Mouse (Mus musculus) ES-CJ7 (cell line): ENCODE data around the gene Adssl1.

Source experiments
- DNase-seq: peaks from one replicate; pipeline ENCODE4 v3.0.0; 2011; ENCODE audit warnings: low read depth, low spot score

The Adssl1 gene

GRCm38 (mm10) chr12:112675245-112676035 lies 55.6 kb downstream of the Adssl1 start:
- peak; percentile 95 for DNase-seq

GRCm38 (mm10) chr12:112677076-112677475 lies 57.2 kb downstream of the Adssl1 start:
- DNase-seq = no peak

- no peak for DNase-seq
These were observed 58.2 kb downstream of the Adssl1 start for GRCm38 (mm10) chr12:112677943-112678554.

- no peak for DNase-seq
These were observed 58.7 kb downstream of the Adssl1 start, which contains the start of gene Zbtb42 for GRCm38 (mm10) chr12:112678555-112679026. TSS of gene Zbtb42 (plus strand) at chr12:112678828.

- no peak for DNase-seq
These were observed 59.5 kb downstream of the Adssl1 start for GRCm38 (mm10) chr12:112679027-112679996.

GRCm38 (mm10) chr12:112683351-112683750 lies 63.5 kb downstream of the Adssl1 start:
- DNase-seq = no peak

- no peak for DNase-seq
These were observed 68.6 kb downstream of the Adssl1 start for GRCm38 (mm10) chr12:112688458-112688857.
